Mouse (Mus musculus): ENCODE measurements around the gene Hhatl. TPM values are rescaled to one million over a fixed set of nuclear protein-coding genes. Genes with fewer than 3 reads are reported as not detected.

Gene Hhatl
- polyA plus RNA-seq, 2 experiments = not detected

- Histone ChIP-seq H3K4me2 (ENCODE audit: low read depth) (no peak within 1 kb of the TSS), H3K9me3 (ENCODE audit: control insufficient read depth, low read length) (no peaks in the 10 kb centered on the region), H3K27me3 (ENCODE audit: control insufficient read depth, insufficient read depth, low read length) (peaks cover 18% of the 10 kb centered on the region), H3K27ac (no peak within 1 kb of the TSS), H3K36me3 (replicated peaks; ENCODE audit: control insufficient read depth, insufficient read depth, low read depth) (no peaks in the 10 kb centered on the region), H3K4me1 (replicated peaks; ENCODE audit: control insufficient read depth in 2 of 2, insufficient read depth in 2 of 2, low read length in 1 of 2) (no peaks in the 10 kb centered on the region), H3K9ac (replicated peaks) (no peak within 1 kb of the TSS), H3K4me3 (ENCODE audit: insufficient read depth in 1 of 2, low read depth in 2 of 2, low read length in 2 of 2) (no peak within 1 kb of the TSS)
- TF ChIP-seq EP300 (IDR thresholded peaks at IDR 0.05; ENCODE audit: low read depth) (no peak), CTCF (IDR thresholded peaks at IDR 0.05; ENCODE audit: low read depth) (no peak)
- 14% methylated on average over 30 of the region's 30 CpGs for WGBS (ENCODE audit: insufficient replicate concordance)
- DNase-seq (ENCODE audit: low read depth in 3 of 3, low spot score in 3 of 3) = no peak
- no peak for ATAC-seq (ENCODE audit: insufficient read depth)
These were observed 14.7 kb downstream of the Hhatl start, which contains the start of gene Klhl40 for GRCm38 (mm10) chr9:121777484-121778065. TSS of gene Klhl40 (plus strand) at chr9:121777607.

GRCm38 (mm10) chr9:121776511-121776910 is 15.8 kb downstream of the Hhatl start:
- no peak overlapping the region for H3K27ac ChIP-seq
- H3K4me3 ChIP-seq (ENCODE audit: insufficient read depth in 1 of 2, low read depth in 2 of 2, low read length in 2 of 2) = no peak overlapping the region
- H3K9me3 ChIP-seq (ENCODE audit: control insufficient read depth, low read length) = no peaks in the 10 kb centered on the region
- TF ChIP-seq CTCF (IDR thresholded peaks at IDR 0.05; ENCODE audit: low read depth) = no peak
- no peak for TF ChIP-seq EP300 (IDR thresholded peaks at IDR 0.05; ENCODE audit: low read depth)
- no peaks in the 10 kb centered on the region for H3K4me1 ChIP-seq (replicated peaks; ENCODE audit: control insufficient read depth in 2 of 2, insufficient read depth in 2 of 2, low read length in 1 of 2)
- H3K4me2 ChIP-seq (ENCODE audit: low read depth) = no peak overlapping the region
- no peaks in the 10 kb centered on the region for H3K36me3 ChIP-seq (replicated peaks; ENCODE audit: control insufficient read depth, insufficient read depth, low read depth)
- peaks cover 18% of the 10 kb centered on the region for H3K27me3 ChIP-seq (ENCODE audit: control insufficient read depth, insufficient read depth, low read length)
- no peak overlapping the region for H3K9ac ChIP-seq (replicated peaks)
- ATAC-seq (ENCODE audit: insufficient read depth) (no peak), DNase-seq (ENCODE audit: low read depth in 3 of 3, low spot score in 3 of 3) (no peak)
- WGBS (ENCODE audit: insufficient replicate concordance) = 53% methylated on average over 7 of the region's 7 CpGs

- TF ChIP-seq EP300 (IDR thresholded peaks at IDR 0.05; ENCODE audit: low read depth) = no peak
- TF ChIP-seq CTCF (IDR thresholded peaks at IDR 0.05; ENCODE audit: low read depth) = no peak
- DNase-seq (ENCODE audit: low read depth in 3 of 3, low spot score in 3 of 3) (no peak), ATAC-seq (ENCODE audit: insufficient read depth) (no peak)
- no peak overlapping the region for H3K27ac ChIP-seq
- no peaks in the 10 kb centered on the region for H3K9me3 ChIP-seq (ENCODE audit: control insufficient read depth, low read length)
- H3K36me3 ChIP-seq (replicated peaks; ENCODE audit: control insufficient read depth, insufficient read depth, low read depth) = no peaks in the 10 kb centered on the region
- H3K27me3 ChIP-seq (ENCODE audit: control insufficient read depth, insufficient read depth, low read length) = peaks cover 18% of the 10 kb centered on the region
- no peak overlapping the region for H3K4me3 ChIP-seq (ENCODE audit: insufficient read depth in 1 of 2, low read depth in 2 of 2, low read length in 2 of 2)
- H3K9ac ChIP-seq (replicated peaks) = no peak overlapping the region
- H3K4me1 ChIP-seq (replicated peaks; ENCODE audit: control insufficient read depth in 2 of 2, insufficient read depth in 2 of 2, low read length in 1 of 2) = no peaks in the 10 kb centered on the region
- 60% methylated on average over 10 of the region's 10 CpGs for WGBS (ENCODE audit: insufficient replicate concordance)
- no peak overlapping the region for H3K4me2 ChIP-seq (ENCODE audit: low read depth)
These were observed 16.4 kb downstream of the Hhatl start for GRCm38 (mm10) chr9:121775951-121776350.

- H3K27me3 ChIP-seq (ENCODE audit: control insufficient read depth, insufficient read depth, low read length) = peaks cover 5% of the 10 kb centered on the region
- no peaks in the 10 kb centered on the region for H3K36me3 ChIP-seq (replicated peaks; ENCODE audit: control insufficient read depth, insufficient read depth, low read depth)
- no peak for DNase-seq (ENCODE audit: low read depth in 3 of 3, low spot score in 3 of 3)
- no peak overlapping the region for H3K27ac ChIP-seq
- no peak overlapping the region for H3K4me3 ChIP-seq (ENCODE audit: insufficient read depth in 1 of 2, low read depth in 2 of 2, low read length in 2 of 2)
- 44% methylated on average over 5 of the region's 5 CpGs for WGBS (ENCODE audit: insufficient replicate concordance)
- TF ChIP-seq EP300 (IDR thresholded peaks at IDR 0.05; ENCODE audit: low read depth) (no peak), CTCF (IDR thresholded peaks at IDR 0.05; ENCODE audit: low read depth) (no peak)
- ATAC-seq (ENCODE audit: insufficient read depth) = no peak
- no peak overlapping the region for H3K9ac ChIP-seq (replicated peaks)
- no peaks in the 10 kb centered on the region for H3K9me3 ChIP-seq (ENCODE audit: control insufficient read depth, low read length)
- H3K4me1 ChIP-seq (replicated peaks; ENCODE audit: control insufficient read depth in 2 of 2, insufficient read depth in 2 of 2, low read length in 1 of 2) = no peaks in the 10 kb centered on the region
- H3K4me2 ChIP-seq (ENCODE audit: low read depth) = no peak overlapping the region
These were observed 19.9 kb downstream of the Hhatl start for GRCm38 (mm10) chr9:121772412-121772811.

- peaks cover 12% of the 10 kb centered on the region for H3K27me3 ChIP-seq (ENCODE audit: control insufficient read depth, insufficient read depth, low read length)
These were observed 27.0 kb downstream of the Hhatl start for GRCm38 (mm10) chr9:121765166-121765855.

More at GRCm38 (mm10) chr9:121765166-121765855, 27.0 kb downstream of the Hhatl start:
- H3K27ac ChIP-seq = no peak overlapping the region
- no peaks in the 10 kb centered on the region for H3K36me3 ChIP-seq (replicated peaks; ENCODE audit: control insufficient read depth, insufficient read depth, low read depth)
- TF ChIP-seq CTCF (IDR thresholded peaks at IDR 0.05; ENCODE audit: low read depth) (no peak), EP300 (IDR thresholded peaks at IDR 0.05; ENCODE audit: low read depth) (no peak)
- DNase-seq (ENCODE audit: low read depth in 3 of 3, low spot score in 3 of 3) (no peak), ATAC-seq (ENCODE audit: insufficient read depth) (no peak)
- no peak overlapping the region for H3K4me2 ChIP-seq (ENCODE audit: low read depth)
- WGBS (ENCODE audit: insufficient replicate concordance) = 79% methylated on average over 16 of the region's 16 CpGs
- H3K4me3 ChIP-seq (ENCODE audit: insufficient read depth in 1 of 2, low read depth in 2 of 2, low read length in 2 of 2) = no peak overlapping the region
- H3K4me1 ChIP-seq (replicated peaks; ENCODE audit: control insufficient read depth in 2 of 2, insufficient read depth in 2 of 2, low read length in 1 of 2) = no peaks in the 10 kb centered on the region
- no peaks in the 10 kb centered on the region for H3K9me3 ChIP-seq (ENCODE audit: control insufficient read depth, low read length)
- no peak overlapping the region for H3K9ac ChIP-seq (replicated peaks)
